Mouse (Mus musculus) hindbrain, embryonic 15.5 days (tissue): ENCODE data around the gene Xpo6. TPM values are rescaled to one million over a fixed set of nuclear protein-coding genes. Genes with fewer than 3 reads are reported as not detected.
A peak's percentile ranks its signal among the peaks of the same experiment; 100 is the strongest.

Source experiments
- ATAC-seq: fragments of 200-750 bp; cut with Nextera tagmentation; 2 replicates; pipeline ENCODE4 v1.8.0; 2017; ENCODE audit warnings: low read depth, moderate number of reproducible peaks, moderate TSS enrichment; ENCODE audit not compliant: low FRiP score
- H3K27ac ChIP-seq: fragments of 300-500 bp; sonication (generic); replicated peaks from 2 replicates; pipeline ENCODE4 v1.5.1; 2015; ENCODE audit warnings: mild to moderate bottlenecking, inconsistent platforms
- H3K27me3 ChIP-seq: fragments of 300-500 bp; sonication (generic); 2 replicates; pipeline ENCODE4 v1.6.1; 2015; ENCODE audit warnings: control low read depth, inconsistent platforms
- H3K36me3 ChIP-seq: fragments of 300-500 bp; sonication (generic); 2 replicates; pipeline ENCODE4 v1.6.1; 2015; ENCODE audit warnings: control low read depth, inconsistent platforms
- H3K4me1 ChIP-seq: fragments of 300-500 bp; sonication (generic); replicated peaks from 2 replicates; pipeline ENCODE4 v1.6.1; 2015; ENCODE audit warnings: control low read depth, inconsistent platforms
- H3K4me2 ChIP-seq: fragments of 300-500 bp; sonication (generic); 2 replicates; pipeline ENCODE4 v1.6.1; 2015; ENCODE audit warnings: moderate library complexity, mild to moderate bottlenecking, inconsistent platforms
- H3K4me3 ChIP-seq: fragments of 300-500 bp; sonication (generic); 2 replicates; pipeline ENCODE4 v1.5.1; 2015; ENCODE audit warnings: mild to moderate bottlenecking, inconsistent platforms
- H3K9ac ChIP-seq: fragments of 300-500 bp; sonication (generic); 2 replicates; pipeline ENCODE4 v1.6.1; 2015; ENCODE audit warnings: inconsistent platforms
- H3K9me3 ChIP-seq: fragments of 300-500 bp; sonication (generic); 2 replicates; pipeline ENCODE4 v1.6.1; 2016; ENCODE audit warnings: control low read depth, inconsistent platforms
- WGBS: fragments of 180-500 bp; shearing (Covaris S2); methylation state at CpG from one replicate; pipeline ENCODE4 v1.1.7; 2015; 5-methylcytosine and 5-hydroxymethylcytosine counted together
- polyA plus RNA-seq: library from polyadenylated mRNA; unstranded; fragments of >200 nt; fragmentation: Nextera tagmentation; extraction: Ambion mirVana; gene quantifications from 2 replicates; pipeline ENCODE4 v1.2.1, GENCODE M21; 2015

Xpo6 gene
- 52.2 and 55.6 TPM in 2 replicates for polyA plus RNA-seq

DNA sequence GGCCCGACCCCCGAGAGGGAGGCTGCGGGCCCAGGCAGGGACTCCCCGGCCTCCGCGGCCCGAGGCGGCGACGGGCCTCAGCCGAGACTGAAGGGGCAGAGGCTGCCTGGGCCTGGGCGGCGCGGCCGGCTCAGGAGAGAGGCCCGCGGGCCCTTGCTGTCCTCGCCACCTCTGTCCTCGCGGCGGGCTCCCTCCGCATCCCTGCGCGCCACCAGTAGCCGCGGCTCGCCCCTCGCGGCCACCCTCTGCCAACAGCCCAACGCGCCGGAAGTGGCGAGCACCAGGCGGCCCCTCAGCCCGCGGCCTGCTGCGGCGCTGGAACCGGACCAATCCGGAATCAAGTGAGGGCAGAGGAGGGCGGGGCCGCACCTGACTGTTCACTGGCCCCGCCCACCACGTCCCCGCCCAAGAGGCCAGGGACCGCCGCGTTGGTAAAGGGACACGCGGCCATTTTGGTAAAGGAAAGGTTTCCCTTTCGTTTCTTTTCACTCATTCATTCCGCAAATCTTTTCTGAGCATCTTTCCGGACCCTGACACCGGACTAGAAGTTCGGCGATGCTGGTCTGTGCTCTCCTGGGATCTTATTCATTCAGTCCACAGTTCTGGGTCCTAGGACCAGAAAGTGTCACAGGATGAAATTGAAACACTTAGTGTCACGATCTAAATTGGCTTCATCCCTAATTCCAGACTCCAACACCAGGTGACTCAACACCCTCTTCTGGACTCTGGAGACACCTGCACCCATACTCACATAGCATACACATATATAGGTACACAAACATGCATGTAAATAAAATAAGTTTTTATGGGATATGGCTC lies at the start of gene Xpo6:
Gene Xpo6, minus strand, starts transcription at position 324 of the 819 bp plus-strand sequence.
- Histone ChIP-seq H3K4me1 (peaks cover 31% of the 10 kb centered on the region), H3K36me3 (no peaks in the 10 kb centered on the region), H3K27ac (peak within 1 kb of the TSS; percentile 86), H3K9me3 (no peaks in the 10 kb centered on the region), H3K4me2 (peak within 1 kb of the TSS; percentile 75), H3K27me3 (no peaks in the 10 kb centered on the region), H3K4me3 (peak within 1 kb of the TSS; percentile 74), H3K9ac (peak within 1 kb of the TSS; percentile 84)
- WGBS: under 1% methylated on average over 49 of the region's 57 CpGs
- ATAC-seq: peak; percentile 94

DNA sequence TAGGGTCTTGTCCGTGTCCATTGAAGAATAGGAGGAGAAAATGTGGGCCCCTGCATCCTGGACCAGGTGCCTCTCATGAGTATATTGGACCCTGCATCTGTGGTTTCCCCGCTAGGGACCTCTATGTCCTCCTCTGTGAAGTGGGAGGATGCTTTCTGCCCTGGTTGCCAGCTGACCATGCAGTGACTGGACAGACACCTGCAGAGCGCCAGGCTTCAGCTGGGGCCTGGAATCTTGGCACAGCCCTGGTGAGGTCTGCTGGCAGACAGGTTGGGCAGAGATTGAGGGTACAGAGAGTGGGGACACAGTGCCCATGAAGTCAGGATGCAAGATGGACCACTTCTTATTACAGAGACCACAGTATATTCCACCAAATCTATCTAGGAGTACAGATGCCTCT lies 49.7 kb upstream of the Xpo6 start:
- H3K9ac ChIP-seq: no peak overlapping the region
- 85% methylated on average over 3 of the region's 3 CpGs for WGBS
- no peak overlapping the region for H3K27ac ChIP-seq
- no peaks in the 10 kb centered on the region for H3K36me3 ChIP-seq
- H3K9me3 ChIP-seq: no peaks in the 10 kb centered on the region
- H3K4me2 ChIP-seq: no peak overlapping the region
- no peak overlapping the region for H3K4me3 ChIP-seq
- no peak for ATAC-seq
- H3K4me1 ChIP-seq: peaks cover 8% of the 10 kb centered on the region
- no peaks in the 10 kb centered on the region for H3K27me3 ChIP-seq

DNA sequence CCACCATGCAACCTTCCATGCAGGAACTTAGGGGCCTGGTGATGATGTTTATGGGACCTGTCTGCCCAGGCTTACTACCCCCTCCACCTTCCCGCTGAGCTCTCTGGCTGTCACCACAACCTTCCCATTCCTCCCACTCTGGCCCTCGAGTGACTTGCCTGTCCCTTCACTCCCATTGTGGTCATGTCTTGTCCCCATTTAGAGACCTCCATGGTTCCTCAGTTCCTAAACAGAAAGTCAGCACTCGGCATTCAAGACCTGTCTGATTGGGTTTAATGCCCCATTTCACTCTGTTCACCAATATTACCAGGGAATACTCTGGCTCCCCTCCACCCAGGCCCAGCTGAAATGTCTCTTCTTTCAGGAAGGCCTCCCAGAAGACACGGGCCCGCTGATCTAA lies 48.8 kb upstream of the Xpo6 start:
- WGBS: 74% methylated on average over 5 of the region's 5 CpGs
- Histone ChIP-seq H3K9ac (no peak overlapping the region), H3K27ac (no peak overlapping the region), H3K9me3 (no peaks in the 10 kb centered on the region), H3K27me3 (no peaks in the 10 kb centered on the region), H3K4me3 (no peak overlapping the region), H3K4me2 (no peak overlapping the region), H3K4me1 (peaks cover 8% of the 10 kb centered on the region), H3K36me3 (no peaks in the 10 kb centered on the region)
- ATAC-seq: no peak

DNA sequence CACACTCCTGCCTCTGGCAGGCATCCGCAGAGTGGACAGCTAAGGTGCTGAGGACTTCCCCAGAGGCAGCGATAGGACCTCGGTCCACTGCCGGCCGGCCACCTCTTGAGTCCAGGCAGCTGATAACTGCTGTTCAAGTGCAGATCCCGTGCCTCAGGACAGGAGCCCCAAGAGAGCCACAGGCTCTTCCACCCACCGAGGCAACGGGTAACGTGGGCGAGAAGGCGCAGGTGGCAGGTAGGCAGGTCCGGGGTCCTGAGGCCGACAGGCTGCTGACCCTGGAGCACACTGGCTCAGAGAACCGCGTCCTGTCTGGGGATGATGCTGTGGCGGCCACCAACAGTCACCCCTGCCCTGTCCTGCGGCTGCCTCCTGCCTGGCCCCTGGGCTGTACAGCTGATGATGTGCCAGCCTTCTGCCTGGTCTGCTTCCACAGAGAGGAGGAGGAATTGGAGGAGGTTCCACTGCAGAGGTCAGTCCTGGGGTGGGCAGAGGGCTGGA lies 48.4 kb upstream of the Xpo6 start:
- peaks cover 8% of the 10 kb centered on the region for H3K4me1 ChIP-seq
- no peaks in the 10 kb centered on the region for H3K27me3 ChIP-seq
- H3K9ac ChIP-seq: no peak overlapping the region
- no peaks in the 10 kb centered on the region for H3K9me3 ChIP-seq
- H3K36me3 ChIP-seq: no peaks in the 10 kb centered on the region
- no peak overlapping the region for H3K4me3 ChIP-seq
- H3K27ac ChIP-seq: no peak overlapping the region
- ATAC-seq: no peak
- H3K4me2 ChIP-seq: peak overlapping the region; percentile 32; the same call in 1 of the 2 replicates
- WGBS: 54% methylated on average over 17 of the region's 17 CpGs

DNA sequence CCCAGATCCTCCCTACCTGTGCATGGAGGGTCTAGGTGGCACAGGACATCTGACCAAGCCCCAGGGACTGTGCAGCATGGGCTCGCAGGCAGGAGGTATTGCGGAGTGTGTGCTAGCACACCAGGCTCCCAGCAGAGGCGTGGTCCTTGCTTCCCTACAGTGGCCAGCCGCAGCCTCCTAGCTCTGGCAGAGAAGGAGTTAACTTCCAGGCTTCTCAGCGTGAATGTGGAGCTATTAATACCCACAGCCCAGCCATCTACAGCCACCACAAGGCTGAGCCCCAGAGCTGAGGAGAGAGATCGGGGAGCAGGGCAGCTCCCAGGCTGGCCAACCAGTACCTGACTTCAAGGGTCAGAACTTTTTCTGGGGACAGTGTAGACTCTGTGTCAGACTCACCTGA lies 47.8 kb upstream of the Xpo6 start:
- H3K9me3 ChIP-seq: no peaks in the 10 kb centered on the region
- no peak overlapping the region for H3K27ac ChIP-seq
- no peaks in the 10 kb centered on the region for H3K36me3 ChIP-seq
- H3K27me3 ChIP-seq: no peaks in the 10 kb centered on the region
- WGBS: 4% methylated on average over 6 of the region's 6 CpGs
- H3K4me3 ChIP-seq: no peak overlapping the region
- H3K4me2 ChIP-seq: peak overlapping the region; percentile 32
- ATAC-seq: no peak
- no peak overlapping the region for H3K9ac ChIP-seq
- H3K4me1 ChIP-seq: peaks cover 8% of the 10 kb centered on the region

DNA sequence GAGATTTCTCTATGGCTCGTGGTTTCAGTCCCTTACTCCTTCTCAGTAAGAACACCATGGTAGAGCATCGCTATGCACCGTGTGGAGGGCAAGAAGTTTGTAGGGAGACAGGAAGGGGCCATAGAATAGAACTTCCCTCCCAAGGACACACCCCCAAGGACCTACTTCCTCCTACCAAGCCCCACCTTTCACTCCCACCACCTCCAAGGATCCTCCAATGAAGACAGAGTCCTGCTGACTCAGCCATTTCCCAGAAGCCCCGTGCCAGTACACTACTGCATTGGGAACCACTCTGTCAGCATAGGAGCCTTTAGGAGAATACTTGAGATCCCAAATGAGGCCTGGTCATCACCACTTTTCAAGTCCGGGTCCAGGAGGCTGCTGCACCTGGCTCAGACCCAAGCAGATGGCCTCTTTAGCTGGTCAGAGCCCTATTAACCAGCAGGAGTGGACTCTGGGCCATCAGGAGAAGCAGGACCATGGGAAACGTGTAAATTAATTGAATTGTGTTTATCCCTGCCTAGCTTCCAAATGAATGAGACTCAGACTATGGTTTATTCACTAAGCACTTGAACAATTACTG lies 44.0 kb upstream of the Xpo6 start:
- no peak overlapping the region for H3K27ac ChIP-seq
- H3K4me3 ChIP-seq: no peak overlapping the region
- H3K27me3 ChIP-seq: no peaks in the 10 kb centered on the region
- WGBS: 78% methylated on average over 6 of the region's 6 CpGs
- ATAC-seq: no peak
- peaks cover 8% of the 10 kb centered on the region for H3K4me1 ChIP-seq
- H3K36me3 ChIP-seq: no peaks in the 10 kb centered on the region
- no peak overlapping the region for H3K4me2 ChIP-seq
- no peaks in the 10 kb centered on the region for H3K9me3 ChIP-seq
- no peak overlapping the region for H3K9ac ChIP-seq

DNA sequence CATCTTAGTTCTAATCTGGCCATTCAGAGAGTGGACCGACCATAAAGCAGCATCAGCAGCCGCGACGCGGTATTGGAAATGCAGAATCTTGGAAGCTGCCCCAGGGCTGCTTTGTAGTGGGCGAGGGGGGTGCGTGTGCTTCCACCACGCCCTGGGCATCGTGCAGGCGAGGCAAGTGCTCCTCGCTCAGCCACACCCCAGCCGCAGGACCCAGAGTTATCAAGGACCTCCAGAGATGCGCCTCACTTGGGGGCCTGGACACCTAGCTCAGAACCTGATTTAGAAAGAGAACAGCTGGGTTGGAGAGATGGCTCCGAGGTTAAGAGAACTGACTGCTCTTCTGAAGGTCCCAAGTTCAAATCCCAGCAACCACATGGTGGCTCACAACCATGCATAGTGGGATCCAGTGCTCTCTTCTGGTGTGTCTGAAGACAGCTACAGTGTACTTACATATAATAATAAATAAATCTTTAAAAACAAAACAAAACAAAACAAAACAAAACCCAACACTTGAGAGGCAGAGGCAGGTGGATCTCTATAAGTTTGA lies 40.6 kb upstream of the Xpo6 start:
- Histone ChIP-seq H3K36me3 (no peaks in the 10 kb centered on the region), H3K9me3 (no peaks in the 10 kb centered on the region), H3K4me3 (no peak overlapping the region), H3K4me1 (no peaks in the 10 kb centered on the region), H3K4me2 (no peak overlapping the region), H3K27ac (no peak overlapping the region), H3K27me3 (no peaks in the 10 kb centered on the region), H3K9ac (no peak overlapping the region)
- WGBS: 88% methylated on average over 14 of the region's 14 CpGs
- no peak for ATAC-seq

DNA sequence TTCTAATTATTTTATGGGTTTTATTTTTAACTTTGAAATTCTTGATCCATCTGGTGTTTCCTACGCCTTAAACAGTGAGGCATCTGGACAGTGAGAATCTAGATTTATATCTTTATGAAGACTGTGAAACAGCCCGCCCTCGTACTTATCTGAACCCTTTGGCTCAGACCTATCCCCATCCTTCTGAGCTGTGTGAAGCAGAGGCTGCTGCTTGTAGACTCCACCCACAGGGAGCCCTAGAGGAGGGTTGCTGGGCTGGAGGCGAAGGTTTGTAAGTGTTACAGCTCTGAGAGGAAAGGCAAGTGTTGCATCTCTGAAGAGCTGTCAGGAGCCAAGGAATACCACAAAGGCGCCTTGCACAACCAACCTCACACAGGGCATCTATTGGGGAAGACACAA lies 36.5 kb upstream of the Xpo6 start:
- 83% methylated on average over 5 of the region's 5 CpGs for WGBS
- H3K27ac ChIP-seq: no peak overlapping the region
- H3K9ac ChIP-seq: no peak overlapping the region
- no peaks in the 10 kb centered on the region for H3K9me3 ChIP-seq
- H3K4me3 ChIP-seq: no peak overlapping the region
- H3K27me3 ChIP-seq: no peaks in the 10 kb centered on the region
- ATAC-seq: no peak
- no peaks in the 10 kb centered on the region for H3K4me1 ChIP-seq
- H3K36me3 ChIP-seq: no peaks in the 10 kb centered on the region
- H3K4me2 ChIP-seq: no peak overlapping the region

DNA sequence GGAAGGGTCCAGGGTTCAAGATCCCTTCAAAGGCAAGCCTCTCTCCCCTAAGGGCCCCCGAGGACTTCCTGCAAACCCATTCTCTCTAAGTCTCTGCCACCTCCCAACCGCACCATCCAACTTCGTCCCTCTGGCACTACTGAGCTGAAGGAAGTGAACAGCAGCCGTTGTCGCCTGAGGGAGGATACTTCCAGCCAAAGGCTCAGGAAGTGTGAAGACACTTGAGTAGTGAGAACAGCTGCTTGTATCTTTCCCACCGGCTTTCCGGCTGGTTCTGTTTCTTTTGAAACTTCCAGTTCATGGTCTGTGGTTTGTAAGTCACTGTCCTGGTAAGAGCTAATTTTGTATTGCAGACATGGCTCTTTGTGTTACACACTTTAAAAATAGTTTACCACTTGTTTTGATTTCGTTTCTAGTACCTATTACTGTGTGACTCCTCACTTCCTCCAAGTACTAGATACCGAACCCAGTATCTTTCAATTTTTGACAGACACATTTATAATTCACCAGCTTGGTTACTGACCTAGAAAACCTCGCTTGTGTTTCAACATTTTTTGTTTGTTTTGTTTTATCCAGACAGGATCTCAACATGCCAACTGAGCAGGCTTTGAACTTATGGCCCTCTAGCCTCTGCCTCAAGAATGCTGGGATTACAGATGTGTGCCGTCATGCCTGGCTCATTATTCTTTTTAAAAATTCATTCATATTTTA lies 35.9 kb upstream of the Xpo6 start:
- no peak overlapping the region for H3K4me2 ChIP-seq
- ATAC-seq: no peak
- 58% methylated on average over 11 of the region's 11 CpGs for WGBS

DNA sequence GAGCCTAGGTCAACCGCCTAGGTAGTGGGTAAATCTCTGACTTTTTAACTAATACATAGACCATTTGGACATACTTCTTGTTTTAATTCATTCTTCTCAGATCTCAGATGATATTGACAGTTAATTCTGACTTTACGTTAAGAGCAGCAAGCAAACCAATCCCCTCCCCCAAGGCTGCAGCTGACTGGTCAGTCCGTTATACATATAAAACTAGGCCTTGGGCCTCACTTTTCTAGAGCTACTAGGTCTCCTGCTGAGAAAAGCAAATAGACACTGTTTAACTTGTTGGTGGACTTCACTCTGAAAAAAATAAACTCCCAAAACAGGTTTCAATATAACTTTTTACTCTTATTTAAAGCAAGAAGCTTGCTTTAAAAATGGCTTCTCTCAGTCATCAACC lies 34.3 kb upstream of the Xpo6 start:
- no peaks in the 10 kb centered on the region for H3K9me3 ChIP-seq
- 90% methylated on average over 3 of the region's 3 CpGs for WGBS
- H3K4me3 ChIP-seq: no peak overlapping the region
- ATAC-seq: no peak
- no peaks in the 10 kb centered on the region for H3K36me3 ChIP-seq
- H3K27me3 ChIP-seq: no peaks in the 10 kb centered on the region
- H3K4me1 ChIP-seq: no peaks in the 10 kb centered on the region
- no peak overlapping the region for H3K9ac ChIP-seq
- no peak overlapping the region for H3K27ac ChIP-seq
- no peak overlapping the region for H3K4me2 ChIP-seq

More for the DNA sequence above, 35.9 kb upstream of the Xpo6 start:
- Histone ChIP-seq H3K27ac (no peak overlapping the region), H3K4me1 (no peaks in the 10 kb centered on the region), H3K27me3 (no peaks in the 10 kb centered on the region), H3K4me3 (no peak overlapping the region), H3K9me3 (no peaks in the 10 kb centered on the region), H3K9ac (no peak overlapping the region), H3K36me3 (no peaks in the 10 kb centered on the region)

DNA sequence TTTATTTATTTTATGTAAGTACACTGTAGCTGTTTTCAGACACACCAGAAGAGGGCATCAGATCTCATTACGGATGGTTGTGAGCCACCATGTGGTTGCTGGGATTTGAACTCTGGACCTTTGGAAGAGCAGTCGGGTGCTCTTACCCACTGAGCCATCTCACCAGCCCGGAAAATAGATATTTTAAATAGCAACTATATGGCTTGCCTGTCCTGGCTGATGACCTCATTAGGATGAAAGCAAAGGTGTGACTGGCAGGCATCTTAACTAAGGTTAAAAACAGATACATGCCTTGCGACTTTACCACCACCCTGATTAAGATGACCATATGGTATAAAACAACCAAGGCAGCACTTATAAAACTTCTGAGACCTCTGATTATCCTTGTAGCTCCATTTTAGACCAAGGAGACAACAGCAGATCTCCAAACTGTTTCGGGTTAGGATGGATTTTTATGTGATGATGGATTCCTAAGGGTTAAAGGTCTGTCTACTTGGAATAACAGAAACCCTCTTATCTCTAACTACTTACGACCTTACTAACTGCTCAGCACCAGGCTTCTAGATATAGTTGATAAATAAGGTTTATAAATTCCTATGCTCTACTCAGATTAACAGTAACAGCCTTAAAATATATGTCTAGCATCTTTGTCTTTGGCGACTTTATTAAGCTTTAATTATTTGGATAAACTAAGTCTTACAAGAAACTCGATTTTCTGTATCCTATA lies 32.2 kb upstream of the Xpo6 start:
- Histone ChIP-seq H3K9ac (no peak overlapping the region), H3K4me3 (no peak overlapping the region), H3K4me2 (no peak overlapping the region), H3K4me1 (no peaks in the 10 kb centered on the region), H3K9me3 (no peaks in the 10 kb centered on the region), H3K27me3 (no peaks in the 10 kb centered on the region), H3K36me3 (no peaks in the 10 kb centered on the region), H3K27ac (no peak overlapping the region)
- ATAC-seq: no peak
- 90% methylated on average over 8 of the region's 8 CpGs for WGBS
